Mouse (Mus musculus) intestine, embryonic 15.5 days (tissue): ENCODE results near the gene Tspan7. TPM values are rescaled to one million over a fixed set of nuclear protein-coding genes. Genes with fewer than 3 reads are reported as not detected.

Experiments used
- ATAC-seq: fragments of 200-750 bp; cut with Nextera tagmentation; 2 replicates; pipeline ENCODE4 v1.8.0; 2017; ENCODE audit warnings: moderate TSS enrichment, moderate library complexity
- H3K27ac ChIP-seq: fragments of 300-500 bp; sonication (generic); 2 replicates; pipeline ENCODE4 v1.5.1; 2015; ENCODE audit warnings: mild to moderate bottlenecking, inconsistent platforms
- H3K27me3 ChIP-seq: fragments of 300-500 bp; sonication (generic); replicated peaks from 2 replicates; pipeline ENCODE4 v1.6.1; 2015; ENCODE audit warnings: inconsistent platforms
- H3K36me3 ChIP-seq: fragments of 300-500 bp; sonication (generic); 2 replicates; pipeline ENCODE4 v1.6.1; 2015; ENCODE audit warnings: inconsistent platforms
- H3K4me1 ChIP-seq: fragments of 300-500 bp; sonication (generic); replicated peaks from 2 replicates; pipeline ENCODE4 v1.6.1; 2015; ENCODE audit warnings: inconsistent platforms
- H3K4me2 ChIP-seq: fragments of 300-500 bp; sonication (generic); replicated peaks from 2 replicates; pipeline ENCODE4 v1.6.1; 2015; ENCODE audit warnings: mild to moderate bottlenecking, inconsistent platforms
- H3K4me3 ChIP-seq: fragments of 300-500 bp; sonication (generic); replicated peaks from 2 replicates; pipeline ENCODE4 v1.5.1; 2015; ENCODE audit warnings: inconsistent platforms
- H3K9ac ChIP-seq: fragments of 300-500 bp; sonication (generic); 2 replicates; pipeline ENCODE4 v1.6.1; 2015; ENCODE audit warnings: inconsistent platforms
- H3K9me3 ChIP-seq: fragments of 300-500 bp; sonication (generic); 2 replicates; pipeline ENCODE4 v1.6.1; 2016; ENCODE audit warnings: inconsistent platforms
- WGBS: fragments of 180-500 bp; shearing (Covaris S2); methylation state at CpG from one replicate; pipeline ENCODE4 v1.1.7; 2015; 5-methylcytosine and 5-hydroxymethylcytosine counted together
- polyA plus RNA-seq: library from polyadenylated mRNA; unstranded; fragments of >200 nt; fragmentation: Nextera tagmentation; extraction: Ambion mirVana; gene quantifications from 2 replicates; pipeline ENCODE4 v1.2.1, GENCODE M21; 2015

Gene Tspan7
- polyA plus RNA-seq, 1 experiment from 2014 or later: 164 TPM

- no peak overlapping the region for H3K27ac ChIP-seq
- no peak overlapping the region for H3K4me3 ChIP-seq
- H3K9me3 ChIP-seq: no peaks in the 10 kb centered on the region
- H3K4me2 ChIP-seq: no peak overlapping the region
- H3K36me3 ChIP-seq: no peaks in the 10 kb centered on the region
- no peaks in the 10 kb centered on the region for H3K4me1 ChIP-seq
- WGBS: 44% methylated on average over 5 of the region's 5 CpGs
- no peak for ATAC-seq
- no peaks in the 10 kb centered on the region for H3K27me3 ChIP-seq
- H3K9ac ChIP-seq: no peak overlapping the region
These were observed 29.5 kb downstream of the Tspan7 start for GRCm38 (mm10) chrX:10514417-10514816.

- Histone ChIP-seq H3K27ac (no peak overlapping the region), H3K9me3 (no peaks in the 10 kb centered on the region), H3K9ac (no peak overlapping the region), H3K4me2 (no peak overlapping the region), H3K27me3 (no peaks in the 10 kb centered on the region), H3K36me3 (no peaks in the 10 kb centered on the region), H3K4me3 (no peak overlapping the region), H3K4me1 (no peaks in the 10 kb centered on the region)
- WGBS: 62% methylated on average over 3 of the region's 3 CpGs
- ATAC-seq: no peak
These were observed 30.0 kb downstream of the Tspan7 start for GRCm38 (mm10) chrX:10514971-10515370.

GRCm38 (mm10) chrX:10516448-10516847 lies 31.5 kb downstream of the Tspan7 start:
- Histone ChIP-seq H3K4me3 (no peak overlapping the region), H3K4me2 (no peak overlapping the region), H3K9ac (no peak overlapping the region), H3K36me3 (no peaks in the 10 kb centered on the region), H3K27me3 (no peaks in the 10 kb centered on the region), H3K4me1 (no peaks in the 10 kb centered on the region), H3K27ac (no peak overlapping the region), H3K9me3 (no peaks in the 10 kb centered on the region)
- no peak for ATAC-seq
- WGBS: 80% methylated on average over 7 of the region's 7 CpGs

GRCm38 (mm10) chrX:10516925-10517324 lies 32.0 kb downstream of the Tspan7 start:
- Histone ChIP-seq H3K4me1 (no peaks in the 10 kb centered on the region), H3K27me3 (no peaks in the 10 kb centered on the region), H3K36me3 (no peaks in the 10 kb centered on the region), H3K4me2 (no peak overlapping the region), H3K9ac (no peak overlapping the region), H3K4me3 (no peak overlapping the region), H3K27ac (no peak overlapping the region), H3K9me3 (no peaks in the 10 kb centered on the region)
- WGBS: 65% methylated on average over 6 of the region's 6 CpGs
- peak; percentile 45; the same call in 1 of the 2 replicates for ATAC-seq

GRCm38 (mm10) chrX:10517756-10518155 lies 32.8 kb downstream of the Tspan7 start:
- Histone ChIP-seq H3K4me1 (no peaks in the 10 kb centered on the region), H3K4me2 (no peak overlapping the region), H3K9me3 (no peaks in the 10 kb centered on the region), H3K9ac (no peak overlapping the region), H3K36me3 (no peaks in the 10 kb centered on the region), H3K4me3 (no peak overlapping the region), H3K27ac (no peak overlapping the region), H3K27me3 (no peaks in the 10 kb centered on the region)
- WGBS: 80% methylated on average over 4 of the region's 4 CpGs
- no peak for ATAC-seq

GRCm38 (mm10) chrX:10518510-10518909 lies 33.6 kb downstream of the Tspan7 start:
- H3K27me3 ChIP-seq: no peaks in the 10 kb centered on the region
- no peak overlapping the region for H3K27ac ChIP-seq
- H3K36me3 ChIP-seq: no peaks in the 10 kb centered on the region
- no peaks in the 10 kb centered on the region for H3K4me1 ChIP-seq
- H3K9me3 ChIP-seq: no peaks in the 10 kb centered on the region
- H3K9ac ChIP-seq: no peak overlapping the region
- WGBS: 38% methylated on average over 5 of the region's 5 CpGs
- no peak for ATAC-seq
- no peak overlapping the region for H3K4me2 ChIP-seq
- no peak overlapping the region for H3K4me3 ChIP-seq

- no peak for ATAC-seq
These were observed 50.5 kb downstream of the Tspan7 start for GRCm38 (mm10) chrX:10535450-10535849.

GRCm38 (mm10) chrX:10539009-10539408 lies 54.1 kb downstream of the Tspan7 start:
- Histone ChIP-seq H3K27me3 (no peaks in the 10 kb centered on the region), H3K9ac (no peak overlapping the region), H3K27ac (no peak overlapping the region), H3K4me3 (no peak overlapping the region), H3K36me3 (no peaks in the 10 kb centered on the region), H3K9me3 (no peaks in the 10 kb centered on the region), H3K4me1 (0 out of 2 replicates have a peak, but pooled peaks cover 3% of the 10 kb centered on the region), H3K4me2 (no peak overlapping the region)
- WGBS: 59% methylated on average over 2 of the region's 2 CpGs
- peak; percentile 61; the same call in 1 of the 2 replicates for ATAC-seq

More at GRCm38 (mm10) chrX:10535450-10535849, 50.5 kb downstream of the Tspan7 start:
- 0 out of 2 replicates have a peak, but pooled peaks cover 3% of the 10 kb centered on the region for H3K4me1 ChIP-seq
- H3K4me3 ChIP-seq: no peak overlapping the region
- no peak overlapping the region for H3K27ac ChIP-seq
- no peak overlapping the region for H3K9ac ChIP-seq
- no peaks in the 10 kb centered on the region for H3K36me3 ChIP-seq
- H3K27me3 ChIP-seq: no peaks in the 10 kb centered on the region
- 28% methylated on average over 2 of the region's 2 CpGs for WGBS
- H3K9me3 ChIP-seq: no peaks in the 10 kb centered on the region
- no peak overlapping the region for H3K4me2 ChIP-seq

GRCm38 (mm10) chrX:10539482-10540166 lies 54.7 kb downstream of the Tspan7 start:
- Histone ChIP-seq H3K9ac (no peak overlapping the region), H3K27ac (no peak overlapping the region), H3K9me3 (no peaks in the 10 kb centered on the region), H3K4me2 (no peak overlapping the region), H3K27me3 (no peaks in the 10 kb centered on the region), H3K4me1 (0 out of 2 replicates have a peak, but pooled peaks cover 3% of the 10 kb centered on the region), H3K36me3 (no peaks in the 10 kb centered on the region), H3K4me3 (no peak overlapping the region)
- ATAC-seq: peak; percentile 51
- WGBS: 30% methylated on average over 6 of the region's 6 CpGs

GRCm38 (mm10) chrX:10546840-10547239 lies 61.9 kb downstream of the Tspan7 start:
- 85% methylated on average over 3 of the region's 3 CpGs for WGBS
- Histone ChIP-seq H3K27me3 (no peaks in the 10 kb centered on the region), H3K4me2 (no peak overlapping the region), H3K4me1 (no peaks in the 10 kb centered on the region), H3K9ac (no peak overlapping the region), H3K36me3 (no peaks in the 10 kb centered on the region), H3K9me3 (no peaks in the 10 kb centered on the region), H3K4me3 (no peak overlapping the region), H3K27ac (no peak overlapping the region)
- ATAC-seq: no peak

- WGBS: 76% methylated on average over 3 of the region's 3 CpGs
- ATAC-seq: no peak
- H3K9ac ChIP-seq: no peak overlapping the region
- H3K4me2 ChIP-seq: no peak overlapping the region
- no peak overlapping the region for H3K4me3 ChIP-seq
- H3K27ac ChIP-seq: no peak overlapping the region
- no peaks in the 10 kb centered on the region for H3K4me1 ChIP-seq
- H3K27me3 ChIP-seq: no peaks in the 10 kb centered on the region
- H3K36me3 ChIP-seq: no peaks in the 10 kb centered on the region
- H3K9me3 ChIP-seq: no peaks in the 10 kb centered on the region
These were observed 64.8 kb downstream of the Tspan7 start for GRCm38 (mm10) chrX:10549708-10550107.

- no peaks in the 10 kb centered on the region for H3K36me3 ChIP-seq
- ATAC-seq: 0 out of 2 replicates have a peak, but pooled peaks have one; percentile 31
- H3K27ac ChIP-seq: no peak overlapping the region
- no peak overlapping the region for H3K4me3 ChIP-seq
- WGBS: 78% methylated on average over 3 of the region's 3 CpGs
- no peaks in the 10 kb centered on the region for H3K9me3 ChIP-seq
- H3K27me3 ChIP-seq: no peaks in the 10 kb centered on the region
- no peak overlapping the region for H3K4me2 ChIP-seq
- no peak overlapping the region for H3K9ac ChIP-seq
- no peaks in the 10 kb centered on the region for H3K4me1 ChIP-seq
These were observed 71.9 kb downstream of the Tspan7 start for GRCm38 (mm10) chrX:10556899-10557298.

GRCm38 (mm10) chrX:10557596-10557995 lies 72.6 kb downstream of the Tspan7 start:
- H3K9me3 ChIP-seq: no peaks in the 10 kb centered on the region
- WGBS: 74% methylated on average over 5 of the region's 5 CpGs
- no peak overlapping the region for H3K9ac ChIP-seq
- ATAC-seq: no peak
- H3K4me2 ChIP-seq: no peak overlapping the region
- no peak overlapping the region for H3K4me3 ChIP-seq
- no peak overlapping the region for H3K27ac ChIP-seq
- no peaks in the 10 kb centered on the region for H3K36me3 ChIP-seq
- no peaks in the 10 kb centered on the region for H3K27me3 ChIP-seq
- H3K4me1 ChIP-seq: no peaks in the 10 kb centered on the region
